Mouse (Mus musculus) left cerebral cortex, postnatal 4 days (tissue): ENCODE results near the gene Trim24. TPM values are rescaled to one million over a fixed set of nuclear protein-coding genes. Genes with fewer than 3 reads are reported as not detected.
"Not testable (repeated sequence)": the region's sequence is repeated elsewhere in the genome, so short reads cannot be mapped to it uniquely, and the experiment has no call there.

Experiments
- DNase-seq: peaks from one replicate; pipeline ENCODE4 v3.0.0-alpha.2; 2022
- intact Hi-C: fragments of 180-260 bp; cut with DNase I; formaldehyde crosslinking; loops from one replicate; pipeline ENCODE4 v1.15.1; 2025
- total RNA-seq, 2 experiments: library from RNA; stranded (reverse); gene quantifications; 2 replicates each; pipeline ENCODE4 v1.2.3; 2021

Gene Trim24
- 10 to 100 TPM; 68.8 to 73.6 TPM for total RNA-seq

DNA sequence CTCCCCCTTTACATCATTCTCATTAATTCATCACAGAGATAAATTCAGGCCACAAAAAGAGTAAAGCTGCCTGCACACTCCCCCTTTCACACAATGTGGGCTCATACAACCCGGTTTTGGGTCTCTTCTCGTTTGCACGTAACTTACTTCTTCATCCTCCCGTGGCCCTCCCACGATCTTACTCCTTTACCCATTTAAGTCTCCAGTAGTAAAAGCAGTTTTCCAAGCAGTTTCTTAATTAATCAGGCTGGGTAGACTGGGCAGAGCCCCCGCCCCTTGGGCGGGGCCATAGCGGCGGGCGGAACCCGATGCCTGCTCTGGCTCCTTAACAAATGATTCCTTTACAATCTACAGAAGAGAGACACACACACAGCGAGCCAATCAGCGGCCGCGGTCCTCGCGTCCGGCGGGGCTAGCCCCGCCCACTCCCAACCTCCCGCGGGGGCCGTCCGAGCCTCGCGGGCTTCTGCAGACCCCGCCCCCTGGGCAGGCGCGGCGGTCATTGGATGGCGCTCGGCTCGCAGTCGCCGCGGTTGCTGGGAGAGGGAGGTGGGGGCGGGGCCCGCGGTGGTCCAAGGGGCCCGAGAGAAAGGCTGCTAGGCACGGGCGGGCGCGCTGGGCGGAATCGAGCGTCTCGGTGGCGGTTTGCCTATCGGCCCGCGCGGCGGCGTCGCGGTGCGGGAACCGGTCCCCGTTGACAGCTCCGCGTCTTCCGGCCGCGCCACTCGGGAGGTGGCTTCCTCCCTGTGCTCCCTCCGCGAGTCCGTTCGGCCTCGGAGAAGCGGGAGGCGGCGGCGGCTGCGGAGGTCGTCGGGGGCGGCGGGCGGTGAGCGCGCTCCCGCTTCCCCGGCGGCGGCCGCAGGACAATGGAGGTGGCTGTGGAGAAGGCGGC, at the start of gene Trim24:
Gene Trim24 (plus strand): TSS at position 567 of the 892 bp plus-strand sequence.
- peak; percentile 99 for DNase-seq
- intact Hi-C loops = loop anchor here (5.0 kb wide), 1 partner anchor 283 kb away; no protein-coding TSS in a partner anchor

GRCm38 (mm10) chr6:37821531-37822051, 49.0 kb upstream of the Trim24 start:
- no peak for DNase-seq
- intact Hi-C loops = no loop called here

DNA sequence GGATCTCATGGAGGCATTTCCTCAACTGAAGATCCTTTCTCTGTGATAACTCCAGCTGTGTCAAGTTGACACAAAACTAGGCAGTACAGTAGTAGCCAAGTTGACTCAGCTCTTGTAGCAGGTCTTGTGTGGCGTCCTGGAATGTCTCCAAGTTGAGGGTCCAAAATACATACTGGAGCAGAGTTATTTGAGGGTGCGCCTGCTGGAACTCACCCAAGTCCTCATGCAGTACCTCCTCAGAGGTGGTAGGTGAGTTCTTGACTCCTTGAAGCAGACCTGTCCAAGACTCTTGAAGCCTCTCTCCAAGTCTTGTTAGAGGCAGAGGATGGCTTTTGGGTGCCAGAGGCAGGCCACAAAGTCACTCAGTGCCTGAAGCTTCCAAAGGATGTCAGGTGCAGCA, 48.2 kb upstream of the Trim24 start:
- no peak for DNase-seq
- intact Hi-C loops = no loop called here

- intact Hi-C loops = no loop called here
- no peak for DNase-seq
Measured at GRCm38 (mm10) chr6:37823731-37824130, 46.9 kb upstream of the Trim24 start.

- intact Hi-C loops, DNase-seq: not testable (repeated sequence)
Measured at GRCm38 (mm10) chr6:37825331-37826115, 45.1 kb upstream of the Trim24 start.

DNA sequence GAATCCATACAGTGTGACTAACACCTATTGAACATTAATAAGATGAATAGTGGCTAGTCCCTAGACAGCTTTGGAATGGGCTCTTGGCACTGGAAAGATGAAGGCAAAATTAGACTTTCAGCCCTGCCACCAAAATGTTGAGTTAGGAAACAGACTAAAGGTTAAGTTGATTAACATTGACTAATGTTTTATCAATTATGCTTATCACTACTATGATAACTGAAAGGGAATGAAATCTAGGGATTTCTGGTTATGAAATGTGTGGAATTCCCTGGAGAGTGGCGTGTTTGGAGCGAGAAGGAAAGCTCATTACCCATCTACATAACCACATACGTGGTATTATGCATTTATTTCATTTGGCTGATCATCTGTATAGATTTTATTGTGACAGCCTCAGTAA, 41.7 kb upstream of the Trim24 start:
- no peak for DNase-seq
- intact Hi-C loops = no loop called here

GRCm38 (mm10) chr6:37829631-37830030, 41.0 kb upstream of the Trim24 start:
- intact Hi-C loops = no loop called here
- DNase-seq = no peak

DNA sequence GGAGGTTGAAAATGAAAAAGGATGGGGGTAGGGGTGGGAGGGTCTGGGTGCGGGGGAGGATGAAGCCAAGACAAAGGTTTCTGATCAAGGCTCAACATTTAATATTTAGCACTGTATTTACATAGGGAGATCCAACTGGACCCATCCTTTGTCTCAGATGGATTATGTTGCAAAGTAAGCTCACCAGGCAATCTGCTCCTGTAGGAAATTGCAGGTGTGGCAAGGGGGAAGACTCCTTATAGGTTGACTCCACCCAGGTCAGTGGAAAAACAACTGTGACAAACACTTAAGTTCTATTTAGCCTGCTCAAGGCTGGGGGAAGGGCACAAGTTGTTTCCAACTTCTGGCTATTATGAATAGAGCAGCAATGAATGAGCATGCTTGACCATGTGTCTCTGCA, 36.9 kb upstream of the Trim24 start:
- intact Hi-C loops = no loop called here
- no peak for DNase-seq

- intact Hi-C loops, DNase-seq: not testable (repeated sequence)
Measured at GRCm38 (mm10) chr6:37836951-37837565, 33.6 kb upstream of the Trim24 start.

- intact Hi-C loops = no loop called here
- no peak for DNase-seq
Measured at GRCm38 (mm10) chr6:37842779-37843605, 27.6 kb upstream of the Trim24 start.

DNA sequence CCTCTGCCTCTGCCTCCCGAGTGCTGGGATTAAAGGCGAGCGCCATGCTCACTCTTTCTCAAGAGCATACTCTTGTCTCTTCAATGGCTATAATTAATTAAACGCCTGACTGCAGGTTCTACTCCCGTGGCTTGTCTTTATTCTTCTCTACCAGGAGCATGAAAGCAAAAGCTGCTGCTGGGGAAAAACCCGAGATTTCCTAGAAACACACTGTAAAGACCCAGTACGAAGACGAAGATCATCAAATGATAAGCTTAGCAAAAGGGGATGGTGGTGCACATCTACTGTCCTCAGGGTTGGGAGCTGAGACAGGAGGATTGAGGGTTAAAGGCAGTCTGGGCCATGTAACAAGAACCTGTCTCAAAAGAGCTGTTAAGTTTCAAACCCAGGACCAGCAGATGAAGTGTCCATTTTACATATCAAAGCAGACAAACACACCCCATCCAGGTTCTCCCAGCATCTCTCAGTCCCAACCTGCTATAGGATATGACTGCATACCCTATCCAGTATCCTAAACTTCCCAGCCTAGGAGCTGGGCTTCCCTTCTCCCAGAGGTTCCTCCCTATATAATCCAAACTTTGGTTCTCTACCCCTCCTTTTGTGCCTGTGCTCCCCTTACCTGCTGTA, 26.9 kb upstream of the Trim24 start:
- no peak for DNase-seq
- intact Hi-C loops = no loop called here

- DNase-seq, intact Hi-C loops: not testable (repeated sequence)
Measured at GRCm38 (mm10) chr6:37844947-37845346, 25.7 kb upstream of the Trim24 start.

DNA sequence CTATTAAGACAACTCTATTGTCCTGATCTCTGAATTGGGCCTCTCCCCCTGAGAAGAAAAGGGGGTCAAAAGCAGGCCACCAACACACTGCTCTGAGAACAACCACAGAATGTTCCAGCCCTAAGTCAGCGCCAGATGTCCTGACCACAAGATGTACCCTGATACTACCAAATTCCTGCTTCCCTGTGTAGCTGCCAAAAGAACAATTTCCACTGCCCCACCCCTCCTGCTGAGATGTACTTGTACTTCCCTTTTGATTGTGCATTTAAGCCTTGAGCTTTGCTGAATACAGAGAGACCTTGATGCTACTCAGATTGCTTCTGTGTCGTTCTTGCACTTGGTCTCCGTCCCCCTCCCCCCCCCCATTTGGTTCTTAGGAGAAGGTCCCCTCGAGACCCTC, 23.1 kb upstream of the Trim24 start:
- DNase-seq, intact Hi-C loops: not testable (repeated sequence)

DNA sequence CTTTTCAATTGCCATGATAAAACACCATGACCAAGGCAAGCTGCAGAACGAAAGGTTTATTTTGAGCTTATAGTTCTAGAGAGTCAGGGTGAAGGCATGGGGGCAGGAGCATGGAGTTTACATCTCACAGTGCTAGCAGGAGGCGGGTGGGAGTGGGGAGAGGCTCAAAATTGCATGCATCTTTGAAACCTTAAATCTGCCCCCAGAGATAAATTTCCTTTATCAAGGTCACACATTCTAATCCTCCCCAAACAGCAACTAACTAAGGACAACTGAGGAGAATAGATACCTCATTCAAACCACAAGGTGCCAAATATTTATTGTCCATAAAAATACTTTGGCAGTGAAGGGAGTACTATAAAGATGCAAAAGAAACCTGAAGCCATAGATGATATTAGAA, 19.3 kb upstream of the Trim24 start:
- intact Hi-C loops = no loop called here

DNA sequence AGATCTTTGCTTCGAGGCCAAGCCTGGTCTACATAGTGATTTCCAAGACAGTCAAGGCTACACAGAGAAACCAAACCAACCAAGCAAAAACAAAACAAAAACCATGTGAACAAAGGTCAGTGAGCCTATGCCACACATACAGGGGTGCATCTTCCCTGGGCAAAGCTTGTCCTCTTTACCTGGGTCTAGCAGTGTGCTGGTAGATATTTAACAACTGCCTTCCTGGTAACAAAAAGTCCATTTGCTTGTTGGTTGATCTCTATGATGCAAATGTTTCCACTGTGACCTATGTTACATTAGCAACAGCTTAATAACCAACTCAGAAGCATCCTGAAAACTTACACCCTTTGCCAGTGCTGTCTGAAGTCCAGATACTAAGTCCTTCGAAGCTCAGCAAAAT, 17.3 kb upstream of the Trim24 start:
- no peak for DNase-seq
- intact Hi-C loops = no loop called here

More for the DNA sequence above, 19.3 kb upstream of the Trim24 start:
- DNase-seq = no peak

DNA sequence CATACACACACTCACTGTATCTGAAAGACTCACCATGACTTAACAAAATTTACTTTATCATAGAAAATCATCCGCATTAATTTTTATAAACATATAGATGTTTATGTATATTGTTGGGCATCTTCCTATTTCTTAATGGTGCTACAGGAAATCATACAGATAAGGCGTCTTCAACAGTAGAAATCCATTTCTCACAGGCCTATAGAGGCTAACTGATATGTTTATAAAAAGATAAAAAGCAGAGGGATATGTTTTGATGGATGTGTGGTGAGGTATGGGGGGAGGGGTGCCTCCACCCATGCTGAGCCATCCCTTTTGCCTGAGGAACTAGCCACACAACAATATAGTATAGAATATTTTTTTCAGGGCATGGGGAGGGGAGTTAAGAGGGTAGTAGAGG, 15.2 kb upstream of the Trim24 start:
- intact Hi-C loops = no loop called here
- DNase-seq = no peak

GRCm38 (mm10) chr6:37856300-37856699, 14.3 kb upstream of the Trim24 start:
- intact Hi-C loops, DNase-seq: not testable (repeated sequence)

DNA sequence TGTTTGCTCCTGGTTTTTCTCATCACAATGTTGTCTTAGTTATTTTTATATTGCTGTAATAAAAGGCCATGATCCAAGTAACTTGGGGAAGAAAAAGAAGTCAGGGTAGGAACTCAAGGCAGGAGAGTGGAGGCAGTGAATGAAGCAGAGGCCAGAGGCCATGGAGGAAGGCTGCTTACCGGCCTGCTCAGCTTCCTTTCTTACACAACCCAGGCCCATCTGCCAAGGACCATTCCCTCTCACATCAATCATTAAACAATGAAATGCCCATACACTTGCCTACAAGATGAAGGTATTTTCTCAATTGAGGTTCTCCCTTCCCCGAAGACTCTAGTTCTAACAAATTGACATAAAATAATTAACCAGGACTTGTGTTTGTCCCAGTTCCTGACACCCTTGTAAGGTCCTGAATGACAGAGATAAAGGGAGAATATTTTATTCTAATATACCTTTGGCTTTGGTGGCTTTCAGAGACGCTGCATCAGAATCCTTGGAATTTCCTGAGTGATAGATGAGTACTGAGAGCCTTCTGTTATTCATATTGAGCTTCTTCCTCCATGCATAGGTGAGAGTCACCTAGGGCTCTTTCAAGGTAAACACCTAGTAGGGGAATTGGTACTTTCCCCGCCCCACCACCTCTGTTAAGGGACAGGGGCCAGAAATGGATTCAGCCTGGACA, 13.3 kb upstream of the Trim24 start:
- no peak for DNase-seq
- intact Hi-C loops = no loop called here

DNA sequence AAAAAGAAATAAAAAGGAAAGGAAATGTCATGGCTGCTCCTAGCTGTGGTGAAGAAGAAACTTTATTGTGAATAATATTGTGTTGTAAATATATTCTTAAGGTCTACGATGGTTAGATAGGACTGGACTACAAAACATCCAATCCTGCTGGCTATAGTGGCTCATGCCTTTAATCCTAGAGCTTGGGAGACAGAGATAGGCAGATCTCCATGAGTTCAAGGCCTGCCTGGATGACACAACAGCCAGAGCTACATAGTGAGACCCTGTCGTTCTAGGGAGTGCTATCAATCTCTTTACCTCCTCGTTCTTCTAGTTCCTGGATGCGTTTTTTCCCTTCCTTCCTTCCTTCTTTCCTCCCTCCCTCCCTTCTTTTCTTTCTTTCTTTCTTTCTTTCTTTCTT, 12.5 kb upstream of the Trim24 start:
- DNase-seq = no peak
- intact Hi-C loops = no loop called here
